Mouse (Mus musculus) bone marrow macrophage, adult 2 months (primary cell): ENCODE results near the gene Ttll12. TPM values are rescaled to one million over a fixed set of nuclear protein-coding genes. Genes with fewer than 3 reads are reported as not detected.
A peak's percentile ranks its signal among the peaks of the same experiment; 100 is the strongest.

Experiments used
- H3K27ac ChIP-seq: 2 replicates; pipeline ENCODE4 v1.5.1; 2012; ENCODE audit warnings: low read depth, low read length; ENCODE audit not compliant: insufficient read depth
- H3K4me1 ChIP-seq: 2 replicates; pipeline ENCODE4 v1.6.1; 2012; ENCODE audit warnings: low read length; ENCODE audit not compliant: control insufficient read depth, insufficient read depth
- H3K4me3 ChIP-seq: 2 replicates; pipeline ENCODE4 v1.5.1; 2012; ENCODE audit warnings: mild to moderate bottlenecking, low read length, moderate library complexity; ENCODE audit not compliant: insufficient read depth
- CTCF ChIP-seq: IDR thresholded peaks from 2 replicates; pipeline ENCODE4 v1.5.1; 2012; ENCODE audit warnings: low read depth, mild to moderate bottlenecking, low read length, moderate library complexity
- POLR2A ChIP-seq: IDR thresholded peaks from 2 replicates; pipeline ENCODE4 v1.6.1; 2012; ENCODE audit warnings: mild to moderate bottlenecking, low read depth, low read length, borderline replicate concordance
- polyA plus RNA-seq: library from polyadenylated mRNA; stranded (reverse); fragments of >200 nt; gene quantifications from 2 replicates; pipeline ENCODE4 v1.2.4, GENCODE M21; 2012; ENCODE audit not compliant: missing spikeins, insufficient read depth, insufficient read length

Gene Ttll12
- polyA plus RNA-seq, 1 experiment, result 14.1 TPM

DNA sequence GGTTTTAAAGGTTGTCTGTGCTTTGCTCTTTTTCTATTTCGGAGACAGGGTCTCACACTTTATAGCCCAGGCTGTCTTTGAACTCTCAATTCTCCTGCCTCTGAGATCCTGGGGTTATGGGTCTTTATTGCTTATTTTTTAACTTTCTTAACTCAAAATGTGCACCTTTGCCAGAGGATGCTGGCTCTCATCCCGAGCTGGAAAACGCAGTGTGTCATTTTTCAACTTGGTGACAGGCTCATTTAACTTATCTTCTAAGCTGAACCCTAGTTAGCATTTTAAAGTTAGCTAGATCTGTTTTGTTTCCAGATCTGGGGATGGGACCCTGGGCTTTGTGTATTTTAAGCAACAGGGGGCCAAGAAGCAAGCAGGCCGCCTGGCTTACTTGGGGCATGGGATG lies 66.1 kb downstream of the Ttll12 start:
- TF ChIP-seq POLR2A (no peak), CTCF (no peak)
- Histone ChIP-seq H3K4me1 (peaks cover 4% of the 10 kb centered on the region; the same call in 1 of the 2 replicates), H3K4me3 (no peak overlapping the region), H3K27ac (no peak overlapping the region)

DNA sequence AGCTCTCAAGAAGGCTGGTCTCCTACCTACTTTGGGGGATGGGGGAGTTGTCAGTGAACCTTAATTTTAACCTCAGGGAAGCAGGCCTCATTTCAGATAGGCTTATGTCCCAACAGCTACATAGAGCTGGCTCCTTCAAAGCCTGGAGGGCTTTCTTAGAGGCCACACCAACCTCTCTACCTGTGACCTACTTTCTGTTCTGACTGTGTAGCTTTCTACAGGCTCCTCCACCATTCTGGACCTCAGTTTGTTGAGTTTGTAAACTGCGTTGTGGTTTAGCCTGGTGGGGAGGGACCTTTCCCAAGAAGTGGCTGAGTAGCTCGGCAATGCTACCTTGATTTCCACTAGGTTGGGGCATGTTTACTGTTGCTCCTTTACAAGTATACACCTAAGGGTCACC lies 67.2 kb downstream of the Ttll12 start:
- no peak overlapping the region for H3K4me3 ChIP-seq
- TF ChIP-seq POLR2A (no peak), CTCF (no peak)
- 0 out of 2 replicates have a peak, but pooled peaks cover 2% of the 10 kb centered on the region for H3K4me1 ChIP-seq
- H3K27ac ChIP-seq, result no peak overlapping the region

DNA sequence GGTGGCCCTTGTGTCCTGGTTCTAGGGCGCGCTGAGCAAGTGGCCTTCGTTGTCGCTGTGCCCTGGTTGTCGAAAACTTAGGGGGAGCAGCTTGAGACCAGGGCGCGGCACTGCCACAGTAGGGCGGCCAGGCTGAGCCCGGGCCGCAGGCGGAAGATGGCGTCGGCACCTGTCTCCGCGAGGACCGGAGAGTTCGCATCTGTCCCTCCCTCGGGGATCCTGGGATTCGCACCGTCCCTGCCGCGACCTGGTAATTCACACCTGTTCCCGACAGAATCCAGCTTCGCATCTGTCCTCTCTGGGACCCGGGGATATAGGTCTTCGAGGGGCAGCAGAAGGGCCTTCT lies 67.9 kb downstream of the Ttll12 start:
- Histone ChIP-seq H3K4me3 (peak overlapping the region; percentile 68), H3K27ac (no peak overlapping the region), H3K4me1 (0 out of 2 replicates have a peak, but pooled peaks cover 2% of the 10 kb centered on the region)
- TF ChIP-seq CTCF (no peak), POLR2A (no peak)

DNA sequence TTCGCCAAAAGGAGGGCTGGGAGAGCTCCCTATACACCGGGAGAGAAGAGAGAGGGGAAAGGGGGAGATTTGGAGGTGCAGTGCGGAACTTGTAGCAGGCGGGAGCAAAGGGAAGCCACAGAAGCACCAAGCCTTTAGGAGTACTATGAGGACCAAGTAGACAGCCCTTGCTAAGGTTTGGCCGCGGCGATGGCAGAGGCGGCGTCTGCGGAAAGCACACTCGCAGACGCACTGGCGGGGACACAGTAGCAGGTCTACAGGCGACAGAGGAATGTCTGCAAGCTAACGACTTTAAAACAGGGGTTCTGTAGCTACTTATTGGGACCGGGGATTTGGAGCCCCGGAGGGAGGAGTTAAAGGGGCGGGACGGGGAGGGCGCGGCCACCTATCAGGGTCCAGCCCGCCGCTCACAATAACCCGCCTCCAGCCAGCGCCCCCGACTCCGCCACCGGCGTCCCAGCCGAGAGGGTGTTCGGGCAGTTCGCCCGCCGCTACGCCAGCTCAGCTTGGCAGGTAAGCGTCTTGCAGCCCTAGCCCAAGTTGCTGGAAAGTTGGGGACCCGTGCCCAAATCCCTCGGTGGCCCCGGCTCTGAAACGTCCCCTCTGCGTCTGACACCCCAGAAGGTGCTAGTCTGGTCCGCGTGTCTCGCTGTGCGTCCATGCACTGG lies 68.4 kb downstream of the Ttll12 start, which contains the start of gene Bik:
Gene Bik, plus strand, starts transcription at position 439 of the 668 bp plus-strand sequence.
- peak within 1 kb of the TSS; percentile 68 for H3K4me3 ChIP-seq
- 0 out of 2 replicates have a peak, but pooled peaks cover 2% of the 10 kb centered on the region for H3K4me1 ChIP-seq

More for the DNA sequence above, 68.4 kb downstream of the Ttll12 start, which contains the start of gene Bik:
- no peak within 1 kb of the TSS for H3K27ac ChIP-seq
- no peak for TF ChIP-seq CTCF
- TF ChIP-seq POLR2A, result no peak

Other genes starting within 250 kb of the Ttll12 start
- gene Arfgap3, start 244.9 kb downstream of the Ttll12 start, polyA plus RNA-seq, result 27.8 and 28.6 TPM in 2 replicates
- 61.4 and 63.7 TPM in 2 replicates for gene Pacsin2, start 130.6 kb downstream of the Ttll12 start, polyA plus RNA-seq
- gene Ttll1, start 84.3 kb downstream of the Ttll12 start, polyA plus RNA-seq, result 7.2 and 9.1 TPM in 2 replicates
- gene Bik, start 68.3 kb downstream of the Ttll12 start, polyA plus RNA-seq, result 1.2 TPM in 1 of 2 replicates, not detected in the other
- gene Tspo, start 31.6 kb downstream of the Ttll12 start, polyA plus RNA-seq, result 203 and 204 TPM in 2 replicates
- 7.3 and 8.6 TPM in 2 replicates for gene Mcat, start 31.4 kb downstream of the Ttll12 start, polyA plus RNA-seq
- not detected in 2 replicates for gene Scube1, start 129.9 kb upstream of the Ttll12 start, polyA plus RNA-seq
- gene Mpped1, start 184.3 kb upstream of the Ttll12 start, polyA plus RNA-seq, result not detected in 2 replicates